Mouse (Mus musculus) hindbrain, postnatal 0 days (tissue): Measurements from ENCODE around the gene Cd79a. TPM values are rescaled to one million over a fixed set of nuclear protein-coding genes. Genes with fewer than 3 reads are reported as not detected.
A peak's percentile ranks its signal among the peaks of the same experiment; 100 is the strongest.

ENCODE experiments used
- ATAC-seq: fragments of 200-750 bp; cut with Nextera tagmentation; 2 replicates; pipeline ENCODE4 v1.8.0; 2017; ENCODE audit warnings: mild to moderate bottlenecking, moderate TSS enrichment, moderate library complexity
- DNase-seq: peaks from one replicate; pipeline ENCODE4 v3.0.0-alpha.2; 2015; ENCODE audit warnings: low spot score
- H3K27ac ChIP-seq: fragments of 300-500 bp; sonication (generic); 2 replicates; pipeline ENCODE4 v1.5.1; 2014; ENCODE audit warnings: mild to moderate bottlenecking
- H3K27me3 ChIP-seq: fragments of 300-500 bp; sonication (generic); 2 replicates; pipeline ENCODE4 v1.6.1; 2014; ENCODE audit warnings: low read length, mixed read lengths; ENCODE audit not compliant: insufficient read depth
- H3K36me3 ChIP-seq: fragments of 300-500 bp; sonication (generic); 2 replicates; pipeline ENCODE4 v1.6.1; 2014; ENCODE audit warnings: low read length, mixed read lengths; ENCODE audit not compliant: insufficient read depth
- H3K4me1 ChIP-seq: fragments of 300-500 bp; sonication (generic); 2 replicates; pipeline ENCODE4 v1.6.1; 2014; ENCODE audit warnings: antibody characterized with exemption, low read length, mixed read lengths; ENCODE audit not compliant: insufficient read depth
- H3K4me2 ChIP-seq: fragments of 300-500 bp; sonication (generic); 2 replicates; pipeline ENCODE4 v1.6.1; 2014; ENCODE audit warnings: low read depth, mild to moderate bottlenecking, low read length, moderate library complexity, mixed read lengths
- H3K4me3 ChIP-seq: fragments of 300-500 bp; sonication (generic); 2 replicates; pipeline ENCODE4 v1.5.1; 2014; ENCODE audit warnings: low read length
- H3K9ac ChIP-seq: fragments of 300-500 bp; sonication (generic); replicated peaks from 2 replicates; pipeline ENCODE4 v1.6.1; 2014; ENCODE audit warnings: mild to moderate bottlenecking, low read length, moderate library complexity, mixed read lengths
- H3K9me3 ChIP-seq: fragments of 300-500 bp; sonication (generic); 2 replicates; pipeline ENCODE4 v1.6.1; 2016; ENCODE audit warnings: low read length, mixed read lengths
- CTCF ChIP-seq: IDR thresholded peaks from 2 replicates; pipeline ENCODE4 v1.5.1; 2016; ENCODE audit warnings: antibody characterized with exemption, control low read depth, low read depth
- WGBS: fragments of 180-500 bp; shearing (Covaris S2); extraction: QIAGEN DNeasy Blood & Tissue Kit; methylation state at CpG from one replicate; pipeline ENCODE4 v1.1.7; 2014; 5-methylcytosine and 5-hydroxymethylcytosine counted together
- polyA plus RNA-seq: library from polyadenylated mRNA; unstranded; fragments of >200 nt; fragmentation: Nextera tagmentation; extraction: Ambion mirVana; gene quantifications from 2 replicates; pipeline ENCODE4 v1.2.1, GENCODE M21; 2015
- total RNA-seq: library from RNA; depleted of rRNA; stranded (reverse); fragments of >200 nt; gene quantifications from 2 replicates; pipeline ENCODE4 v1.2.3, GENCODE M21; 2014

Gene Cd79a
- total and polyA plus RNA-seq, 2 experiments from 2014 or later = 0.10 to 0.93 TPM

- Histone ChIP-seq H3K4me3 (no peak overlapping the region), H3K27me3 (peaks cover 30% of the 10 kb centered on the region), H3K36me3 (peaks cover 18% of the 10 kb centered on the region), H3K4me1 (no peaks in the 10 kb centered on the region), H3K9ac (no peak overlapping the region), H3K4me2 (no peak overlapping the region), H3K27ac (no peak overlapping the region), H3K9me3 (no peaks in the 10 kb centered on the region)
- TF ChIP-seq CTCF = no peak
- DNase-seq = peak; percentile 35
- no peak for ATAC-seq
- WGBS = 28% methylated on average over 6 of the region's 6 CpGs
Observed at GRCm38 (mm10) chr7:24930475-24930874, 33.3 kb downstream of the Cd79a start.

- Histone ChIP-seq H3K36me3 (0 out of 2 replicates have a peak, but pooled peaks cover 7% of the 10 kb centered on the region), H3K4me3 (no peak overlapping the region), H3K27ac (no peak overlapping the region), H3K9ac (no peak overlapping the region), H3K9me3 (no peaks in the 10 kb centered on the region), H3K4me2 (no peak overlapping the region), H3K4me1 (no peaks in the 10 kb centered on the region), H3K27me3 (peaks cover 30% of the 10 kb centered on the region)
- DNase-seq (no peak), ATAC-seq (no peak)
- 3% methylated on average over 14 of the region's 15 CpGs for WGBS
- TF ChIP-seq CTCF = no peak
Observed at GRCm38 (mm10) chr7:24931651-24932050, 34.5 kb downstream of the Cd79a start.

GRCm38 (mm10) chr7:24943641-24944040 is 46.5 kb downstream of the Cd79a start:
- Histone ChIP-seq H3K4me1 (no peaks in the 10 kb centered on the region), H3K4me3 (no peak overlapping the region), H3K9ac (no peak overlapping the region), H3K27me3 (peaks cover 70% of the 10 kb centered on the region), H3K4me2 (0 out of 2 replicates have a peak overlapping the region, but pooled peaks have one; percentile 69), H3K9me3 (no peaks in the 10 kb centered on the region), H3K27ac (no peak overlapping the region), H3K36me3 (no peaks in the 10 kb centered on the region)
- no peak for DNase-seq
- no peak for TF ChIP-seq CTCF
- 10% methylated on average over 6 of the region's 6 CpGs for WGBS
- no peak for ATAC-seq

GRCm38 (mm10) chr7:24944257-24944950 is 47.2 kb downstream of the Cd79a start, which contains the start of gene Gm4881:
Gm4881 (minus strand) TSS chr7:24944494.
- H3K9me3 ChIP-seq = no peaks in the 10 kb centered on the region
- H3K4me2 ChIP-seq = peak within 1 kb of the TSS; percentile 69
- no peaks in the 10 kb centered on the region for H3K4me1 ChIP-seq
- H3K9ac ChIP-seq = no peak within 1 kb of the TSS
- peaks cover 74% of the 10 kb centered on the region for H3K27me3 ChIP-seq
- peak within 1 kb of the TSS; percentile 43 for H3K4me3 ChIP-seq
- no peak within 1 kb of the TSS for H3K27ac ChIP-seq
- WGBS = under 1% methylated on average over 56 of the region's 72 CpGs
- DNase-seq = no peak
- H3K36me3 ChIP-seq = no peaks in the 10 kb centered on the region
- TF ChIP-seq CTCF = no peak
- ATAC-seq = no peak

GRCm38 (mm10) chr7:24947316-24948048 is 50.3 kb downstream of the Cd79a start:
- no peaks in the 10 kb centered on the region for H3K36me3 ChIP-seq
- H3K4me1 ChIP-seq = no peaks in the 10 kb centered on the region
- no peak overlapping the region for H3K4me3 ChIP-seq
- H3K9ac ChIP-seq = no peak overlapping the region
- ATAC-seq (no peak), DNase-seq (no peak)
- peaks cover 76% of the 10 kb centered on the region for H3K27me3 ChIP-seq
- no peak overlapping the region for H3K27ac ChIP-seq
- no peak for TF ChIP-seq CTCF
- 6% methylated on average over 7 of the region's 7 CpGs for WGBS
- no peaks in the 10 kb centered on the region for H3K9me3 ChIP-seq
- H3K4me2 ChIP-seq = no peak overlapping the region

GRCm38 (mm10) chr7:24948774-24949173 is 51.6 kb downstream of the Cd79a start:
- Histone ChIP-seq H3K27ac (no peak overlapping the region), H3K9me3 (no peaks in the 10 kb centered on the region), H3K36me3 (no peaks in the 10 kb centered on the region), H3K4me3 (peak overlapping the region; percentile 15), H3K9ac (no peak overlapping the region), H3K4me1 (no peaks in the 10 kb centered on the region), H3K4me2 (peak overlapping the region; percentile 44), H3K27me3 (peaks cover 64% of the 10 kb centered on the region)
- WGBS = 3% methylated on average over 24 of the region's 29 CpGs
- no peak for TF ChIP-seq CTCF
- ATAC-seq (no peak), DNase-seq (peak; percentile 39)
